Mouse (Mus musculus) embryonic facial prominence, embryonic 11.5 days (tissue): ENCODE results near the gene Tcp11l1. TPM values are rescaled to one million over a fixed set of nuclear protein-coding genes. Genes with fewer than 3 reads are reported as not detected.

Experiments
- ATAC-seq: fragments of 200-750 bp; cut with Nextera tagmentation; replicated peaks from 2 replicates; pipeline ENCODE4 v1.8.0; 2017; ENCODE audit warnings: low read depth; ENCODE audit not compliant: insufficient number of reproducible peaks, low FRiP score, low TSS enrichment
- DNase-seq: peaks from one replicate; pipeline ENCODE4 v3.0.0-alpha.2; 2015; ENCODE audit warnings: low spot score
- H3K27ac ChIP-seq: fragments of 300-500 bp; sonication (generic); replicated peaks from 2 replicates; pipeline ENCODE4 v1.5.1; 2014; ENCODE audit warnings: mild to moderate bottlenecking, low read depth, low read length, control low read depth
- H3K27me3 ChIP-seq: fragments of 300-500 bp; sonication (generic); 2 replicates; pipeline ENCODE4 v1.6.1; 2014; ENCODE audit warnings: mild to moderate bottlenecking, low read length, moderate library complexity, mixed read lengths; ENCODE audit not compliant: control insufficient read depth, insufficient read depth
- H3K36me3 ChIP-seq: fragments of 300-500 bp; sonication (generic); replicated peaks from 2 replicates; pipeline ENCODE4 v1.6.1; 2014; ENCODE audit warnings: low read depth, mild to moderate bottlenecking, low read length, moderate library complexity, mixed read lengths; ENCODE audit not compliant: control insufficient read depth, insufficient read depth
- H3K4me1 ChIP-seq: fragments of 300-500 bp; sonication (generic); 2 replicates; pipeline ENCODE4 v1.6.1; 2014; ENCODE audit warnings: low read length, mixed read lengths; ENCODE audit not compliant: control insufficient read depth, insufficient read depth
- H3K4me2 ChIP-seq: fragments of 300-500 bp; sonication (generic); 2 replicates; pipeline ENCODE4 v1.6.1; 2014; ENCODE audit warnings: low read depth, mild to moderate bottlenecking, control low read depth, low read length, moderate library complexity
- H3K4me3 ChIP-seq: fragments of 300-500 bp; sonication (generic); 2 replicates; pipeline ENCODE4 v1.5.1; 2014; ENCODE audit warnings: low read depth, low read length, control low read depth
- H3K9ac ChIP-seq: fragments of 300-500 bp; sonication (generic); replicated peaks from 2 replicates; pipeline ENCODE4 v1.6.1; 2014; ENCODE audit warnings: mild to moderate bottlenecking, control low read depth, low read length
- H3K9me3 ChIP-seq: fragments of 300-500 bp; sonication (generic); replicated peaks from 2 replicates; pipeline ENCODE4 v1.6.1; 2016; ENCODE audit warnings: mild to moderate bottlenecking, low read length, inconsistent platforms, mixed read lengths; ENCODE audit not compliant: control insufficient read depth
- WGBS: fragments of 180-500 bp; shearing (Covaris S2); extraction: QIAGEN DNeasy Blood & Tissue Kit; methylation state at CpG from one replicate; pipeline ENCODE4 v1.1.7; 2014; 5-methylcytosine and 5-hydroxymethylcytosine counted together
- polyA plus RNA-seq: library from polyadenylated mRNA; unstranded; fragments of >200 nt; fragmentation: Nextera tagmentation; extraction: Ambion mirVana; gene quantifications from 2 replicates; pipeline ENCODE4 v1.2.1, GENCODE M21; 2014

Gene Tcp11l1
- polyA plus RNA-seq, 1 experiment from 2014 or later, result 63.1 TPM

- DNase-seq (no peak), ATAC-seq (no peak)
- no peak overlapping the region for H3K27ac ChIP-seq
- H3K27me3 ChIP-seq, result no peaks in the 10 kb centered on the region
- H3K4me1 ChIP-seq, result no peaks in the 10 kb centered on the region
- no peak overlapping the region for H3K4me3 ChIP-seq
- no peaks in the 10 kb centered on the region for H3K36me3 ChIP-seq
- H3K4me2 ChIP-seq, result no peak overlapping the region
- H3K9ac ChIP-seq, result no peak overlapping the region
- H3K9me3 ChIP-seq, result no peaks in the 10 kb centered on the region
- WGBS, result 67% methylated on average over 6 of the region's 6 CpGs
Measured at GRCm38 (mm10) chr2:104709786-104710337, 2.1 kb downstream of the Tcp11l1 start.

- no peak overlapping the region for H3K4me3 ChIP-seq
- H3K27me3 ChIP-seq, result no peaks in the 10 kb centered on the region
- no peak overlapping the region for H3K9ac ChIP-seq
- no peak overlapping the region for H3K27ac ChIP-seq
- DNase-seq, result no peak
- H3K9me3 ChIP-seq, result no peaks in the 10 kb centered on the region
- H3K4me2 ChIP-seq, result no peak overlapping the region
- H3K36me3 ChIP-seq, result no peaks in the 10 kb centered on the region
- no peak for ATAC-seq
- 84% methylated on average over 3 of the region's 3 CpGs for whole genome bisulfite sequencing
- no peaks in the 10 kb centered on the region for H3K4me1 ChIP-seq
Measured at GRCm38 (mm10) chr2:104704355-104704754, 7.6 kb downstream of the Tcp11l1 start.

DNA sequence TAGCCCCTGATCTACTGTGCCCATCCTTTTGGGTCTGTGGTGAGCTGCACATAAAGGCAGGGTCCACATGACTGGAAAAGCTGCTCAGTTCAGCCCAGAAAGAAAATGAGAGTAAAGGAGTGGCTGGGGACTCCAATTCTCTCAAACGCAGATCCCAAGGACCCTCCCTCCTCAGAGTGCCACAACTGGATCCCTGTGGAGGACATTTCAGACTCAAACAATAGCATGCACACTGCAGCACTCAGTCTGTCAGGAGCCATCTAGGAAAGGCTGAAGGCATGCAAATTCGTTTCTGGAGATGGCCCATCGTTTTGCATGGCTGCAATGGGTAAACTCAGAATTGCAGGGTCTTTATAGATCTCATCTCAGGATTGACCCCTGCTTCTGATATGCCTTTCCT is 8.8 kb downstream of the Tcp11l1 start:
- ATAC-seq (no peak), DNase-seq (no peak)
- Histone ChIP-seq H3K27me3 (no peaks in the 10 kb centered on the region), H3K9ac (no peak overlapping the region), H3K9me3 (no peaks in the 10 kb centered on the region), H3K4me1 (no peaks in the 10 kb centered on the region), H3K27ac (no peak overlapping the region), H3K4me2 (no peak overlapping the region), H3K36me3 (no peaks in the 10 kb centered on the region), H3K4me3 (no peak overlapping the region)
- WGBS, result 71% methylated on average over 3 of the region's 3 CpGs

- H3K27me3 ChIP-seq, result no peaks in the 10 kb centered on the region
- no peak overlapping the region for H3K27ac ChIP-seq
- WGBS, result 80% methylated on average over 11 of the region's 11 CpGs
- peak; percentile 26 for DNase-seq
- H3K4me1 ChIP-seq, result no peaks in the 10 kb centered on the region
- H3K36me3 ChIP-seq, result no peaks in the 10 kb centered on the region
- H3K9ac ChIP-seq, result no peak overlapping the region
- ATAC-seq, result no peak
- no peak overlapping the region for H3K4me2 ChIP-seq
- H3K4me3 ChIP-seq, result no peak overlapping the region
- H3K9me3 ChIP-seq, result no peaks in the 10 kb centered on the region
Measured at GRCm38 (mm10) chr2:104699659-104700058, 12.3 kb downstream of the Tcp11l1 start.

- ATAC-seq, result no peak
- H3K4me3 ChIP-seq, result no peak overlapping the region
- WGBS, result 86% methylated on average over 2 of the region's 2 CpGs
- no peak for DNase-seq
- no peak overlapping the region for H3K9ac ChIP-seq
- H3K27ac ChIP-seq, result no peak overlapping the region
- H3K27me3 ChIP-seq, result no peaks in the 10 kb centered on the region
- H3K4me2 ChIP-seq, result no peak overlapping the region
- no peaks in the 10 kb centered on the region for H3K4me1 ChIP-seq
- no peaks in the 10 kb centered on the region for H3K9me3 ChIP-seq
- no peaks in the 10 kb centered on the region for H3K36me3 ChIP-seq
Measured at GRCm38 (mm10) chr2:104692551-104692950, 19.4 kb downstream of the Tcp11l1 start.

DNA sequence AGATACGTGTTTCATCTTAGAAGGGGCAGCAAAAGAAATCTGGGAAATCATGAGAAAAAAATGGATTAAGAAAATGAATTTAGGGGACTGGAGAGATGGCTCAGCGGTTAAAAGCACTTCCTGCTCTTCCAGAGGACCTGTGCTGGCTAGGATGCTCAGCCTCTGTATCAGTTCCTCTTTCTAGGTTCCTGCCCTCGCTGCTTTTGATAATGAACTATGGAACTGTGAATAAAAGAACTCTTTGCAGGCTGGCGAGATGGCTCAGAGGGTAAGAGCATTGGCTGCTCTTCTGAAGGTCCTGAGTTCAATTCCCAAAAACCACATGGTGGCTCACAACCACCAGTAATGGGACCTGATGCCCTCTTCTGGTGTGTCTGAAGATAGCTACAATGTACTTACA is 21.2 kb downstream of the Tcp11l1 start:
- ATAC-seq (no peak), DNase-seq (no peak)
- Histone ChIP-seq H3K9me3 (no peaks in the 10 kb centered on the region), H3K4me1 (no peaks in the 10 kb centered on the region), H3K27ac (no peak overlapping the region), H3K9ac (no peak overlapping the region), H3K4me3 (no peak overlapping the region), H3K4me2 (no peak overlapping the region), H3K27me3 (no peaks in the 10 kb centered on the region), H3K36me3 (no peaks in the 10 kb centered on the region)
- 83% methylated on average over 4 of the region's 4 CpGs for WGBS

DNA sequence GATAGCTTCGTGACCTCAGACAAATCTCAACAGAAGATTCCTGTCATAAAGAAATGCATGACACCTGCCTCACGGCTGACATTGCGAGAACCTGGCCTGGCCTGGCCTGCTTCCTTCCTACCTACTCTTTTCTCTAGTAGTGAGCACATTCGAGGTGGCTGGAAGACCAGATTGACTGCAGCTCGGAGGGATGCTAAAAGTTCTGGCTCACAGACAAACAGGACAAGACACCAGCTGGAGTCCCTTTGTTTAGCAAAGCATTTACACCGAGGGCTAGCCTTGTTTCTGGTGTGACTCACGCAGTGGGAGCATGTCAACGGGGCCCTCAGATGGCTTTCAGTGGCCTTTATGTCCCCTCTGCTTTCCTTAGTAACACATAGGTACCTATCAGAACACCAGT is 23.2 kb downstream of the Tcp11l1 start:
- no peak overlapping the region for H3K27ac ChIP-seq
- no peaks in the 10 kb centered on the region for H3K9me3 ChIP-seq
- ATAC-seq, result no peak
- no peaks in the 10 kb centered on the region for H3K27me3 ChIP-seq
- WGBS, result 81% methylated on average over 8 of the region's 8 CpGs
- DNase-seq, result no peak
- H3K36me3 ChIP-seq, result no peaks in the 10 kb centered on the region; the same call in 1 of the 2 replicates
- no peaks in the 10 kb centered on the region for H3K4me1 ChIP-seq
- H3K4me2 ChIP-seq, result no peak overlapping the region
- H3K9ac ChIP-seq, result no peak overlapping the region
- no peak overlapping the region for H3K4me3 ChIP-seq

DNA sequence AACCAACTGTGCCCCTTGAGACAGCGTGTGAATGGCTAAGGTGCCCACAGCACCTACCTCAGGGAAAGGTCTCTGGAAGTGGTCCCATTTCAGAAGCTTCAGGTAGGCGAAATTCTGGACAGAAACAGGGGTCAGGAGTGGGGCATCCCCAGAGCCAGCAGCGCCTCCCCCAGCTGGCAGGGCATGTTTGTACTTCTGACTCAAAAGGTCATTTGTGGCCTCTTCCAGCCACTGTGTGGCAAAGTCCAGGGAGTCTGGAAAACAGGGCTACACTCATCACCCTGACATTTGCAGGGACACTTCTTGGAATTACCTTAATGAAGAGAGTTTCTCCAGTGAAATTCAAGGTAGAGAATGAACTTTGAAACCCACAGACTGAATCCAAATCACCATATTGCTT is 23.6 kb downstream of the Tcp11l1 start:
- no peaks in the 10 kb centered on the region for H3K9me3 ChIP-seq
- no peak overlapping the region for H3K4me3 ChIP-seq
- WGBS, result 74% methylated on average over 3 of the region's 3 CpGs
- no peaks in the 10 kb centered on the region; the same call in 1 of the 2 replicates for H3K36me3 ChIP-seq
- no peak for ATAC-seq
- no peak overlapping the region for H3K9ac ChIP-seq
- no peaks in the 10 kb centered on the region for H3K27me3 ChIP-seq
- no peak overlapping the region for H3K27ac ChIP-seq
- H3K4me2 ChIP-seq, result no peak overlapping the region
- no peaks in the 10 kb centered on the region for H3K4me1 ChIP-seq
- no peak for DNase-seq
